Mouse (Mus musculus) forelimb bud, embryonic 11.5 days (tissue): ENCODE measurements around the gene Camk2n1.

Experiments
- DNase-seq: peaks from one replicate; pipeline ENCODE4 v3.0.0-alpha.2; 2012; ENCODE audit warnings: low read depth, low spot score

Camk2n1 gene

DNA sequence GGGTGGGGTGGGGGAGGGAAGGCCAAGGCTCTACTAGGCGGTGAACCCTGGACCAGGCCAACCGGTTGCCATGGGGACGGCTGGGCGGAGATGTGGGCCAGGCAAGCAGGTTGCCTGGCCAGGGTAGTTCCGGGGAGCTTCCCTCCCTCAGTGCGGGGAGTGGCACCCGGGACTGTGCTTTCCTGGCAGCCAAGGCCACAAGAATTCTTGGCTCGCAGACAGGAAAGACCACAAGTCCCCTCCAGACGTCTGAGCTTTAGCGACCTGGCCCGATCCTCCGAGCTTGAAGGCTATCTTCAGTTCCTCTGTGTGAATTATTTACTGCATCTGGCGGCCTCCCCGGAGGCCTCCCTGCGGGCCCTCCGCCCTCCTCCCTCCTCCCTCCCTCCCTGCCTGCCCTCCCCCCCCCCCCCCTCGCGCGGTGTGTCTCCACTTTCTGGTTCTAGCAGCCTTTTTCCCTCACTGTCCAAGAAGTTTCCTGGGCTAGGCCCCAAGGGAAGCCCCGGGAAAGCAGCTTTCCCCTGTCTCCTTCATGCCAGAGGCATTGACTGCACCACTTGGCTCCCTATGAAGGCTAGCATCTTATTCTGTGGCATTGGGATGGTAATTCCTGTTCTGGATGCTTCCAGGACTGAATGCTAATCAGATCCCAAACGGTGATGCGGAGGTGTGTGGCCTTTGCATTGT is 10.7 kb downstream of the Camk2n1 start:
- DNase-seq, result peak; percentile 45

GRCm38 (mm10) chr4:138465446-138465845 is 11.3 kb downstream of the Camk2n1 start:
- DNase-seq, result no peak

DNA sequence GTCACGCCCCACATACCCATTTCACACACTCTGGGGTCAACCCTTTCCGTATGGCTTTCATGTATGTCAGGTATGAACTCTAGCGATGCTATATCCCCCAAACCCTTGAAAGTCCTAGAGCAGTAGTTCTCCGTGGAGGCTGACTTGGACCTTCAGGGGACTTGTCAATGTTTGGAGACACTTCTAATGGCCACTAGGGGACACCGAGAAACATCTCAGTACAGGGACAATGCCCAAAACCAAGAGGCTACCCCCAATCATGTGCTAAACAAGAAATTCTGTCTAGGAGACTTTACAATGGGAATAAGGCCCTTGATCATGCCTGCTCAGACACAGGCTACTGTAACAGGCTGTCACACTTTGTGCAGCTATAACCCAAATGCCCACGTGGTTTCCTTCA is 12.6 kb downstream of the Camk2n1 start:
- DNase-seq, result no peak

- DNase-seq, result no peak
Measured at GRCm38 (mm10) chr4:138467451-138467850, 13.3 kb downstream of the Camk2n1 start.

- no peak for DNase-seq
Measured at GRCm38 (mm10) chr4:138469080-138469479, 15.0 kb downstream of the Camk2n1 start.

- DNase-seq, result no peak
Measured at GRCm38 (mm10) chr4:138471241-138471640, 17.1 kb downstream of the Camk2n1 start.

DNA sequence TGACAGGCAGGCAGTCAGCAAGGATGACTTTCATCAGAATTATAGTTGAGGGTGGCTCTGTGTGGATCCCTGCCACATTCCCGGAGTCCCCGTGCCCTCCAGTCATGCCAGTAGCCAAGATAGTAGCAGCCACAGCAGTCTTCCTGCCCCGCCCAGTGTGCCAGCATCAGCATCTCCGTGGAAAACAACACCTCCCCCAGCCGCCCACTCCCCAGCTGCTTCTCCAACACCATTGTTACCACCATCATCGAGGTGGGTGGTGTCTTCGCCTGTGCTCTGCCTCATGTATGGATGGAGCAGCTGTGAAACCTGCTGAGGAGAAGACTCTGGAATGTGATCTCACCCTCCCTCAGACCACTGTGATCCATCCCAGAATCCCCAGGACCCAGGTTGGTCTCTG is 25.5 kb downstream of the Camk2n1 start:
- DNase-seq, result no peak

DNA sequence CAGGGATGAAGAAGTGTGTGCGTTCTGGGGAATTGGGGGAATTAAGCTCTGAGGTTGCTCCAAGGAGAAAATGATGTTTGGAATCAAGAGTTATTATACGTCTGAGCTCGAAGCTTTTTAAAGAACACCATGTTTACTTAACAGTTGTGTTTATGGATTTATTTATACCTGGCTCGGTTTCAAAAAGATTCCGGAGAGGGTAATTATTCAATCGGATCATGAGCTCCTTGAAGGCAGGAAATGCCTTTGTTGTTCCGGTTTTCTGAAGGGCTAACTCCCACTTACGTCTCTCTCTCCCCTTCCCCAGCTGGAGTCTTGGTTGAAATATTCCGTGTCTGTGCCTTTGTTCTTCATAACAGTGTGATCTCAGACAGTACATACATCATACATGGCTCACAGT is 26.8 kb downstream of the Camk2n1 start:
- DNase-seq, result no peak

DNA sequence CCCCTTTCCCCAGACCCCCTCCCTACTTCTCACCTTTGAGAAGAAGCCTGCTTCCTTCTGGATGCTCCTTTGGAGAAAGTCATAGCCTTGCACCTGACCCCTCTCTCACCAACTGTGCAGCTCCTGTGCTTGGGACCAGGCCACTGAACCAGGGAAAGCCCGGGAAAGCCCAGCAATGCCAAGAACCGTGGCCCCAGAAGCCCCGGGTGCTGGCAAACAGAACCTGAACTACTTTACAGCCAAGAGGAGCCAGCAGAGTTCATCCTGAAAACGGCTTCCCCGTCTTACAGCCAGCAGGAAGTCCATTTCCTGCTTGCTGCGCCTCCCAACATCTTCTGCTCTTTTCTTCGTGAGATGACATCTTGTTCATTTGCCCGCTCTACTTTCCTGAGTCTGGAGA is 28.6 kb downstream of the Camk2n1 start:
- no peak for DNase-seq

DNA sequence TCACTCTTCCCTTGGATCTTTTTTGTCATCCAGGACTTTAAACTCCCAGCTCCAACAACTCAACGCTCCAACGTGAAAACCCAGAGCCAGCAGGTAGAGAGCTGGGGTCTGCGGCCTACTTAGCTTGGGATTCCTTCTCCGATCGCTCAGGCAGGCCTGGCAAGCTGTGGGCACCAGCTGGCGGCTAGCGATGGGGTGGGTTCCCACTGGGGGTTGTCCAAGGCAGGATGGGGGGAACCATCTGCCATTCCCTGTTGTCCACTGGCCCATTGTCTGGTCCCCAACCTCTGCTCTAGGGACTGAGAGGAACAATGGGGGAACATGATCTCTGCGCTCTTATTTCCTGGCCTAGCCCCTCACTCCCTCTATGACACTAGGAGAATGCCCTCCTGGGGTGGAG is 34.1 kb downstream of the Camk2n1 start:
- DNase-seq, result no peak

DNA sequence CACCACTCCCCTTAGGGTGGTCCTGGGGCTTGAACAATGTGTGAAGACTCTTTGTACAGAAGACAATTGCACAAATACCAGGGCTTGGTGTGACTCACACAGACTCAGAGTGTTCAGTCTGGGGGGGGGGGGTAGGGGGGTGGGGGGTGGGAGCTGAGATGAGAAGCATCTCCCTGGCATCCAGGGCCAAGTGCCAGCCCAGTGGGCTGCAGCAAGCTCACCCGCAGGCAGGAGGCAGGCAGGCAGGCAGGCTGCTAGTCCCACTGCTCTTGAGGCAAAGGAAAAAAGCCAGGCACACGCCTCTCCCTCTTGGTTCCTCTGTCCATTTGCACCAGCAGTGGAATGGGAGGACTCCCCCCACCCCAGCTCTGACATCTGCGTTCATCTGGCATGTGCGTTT is 37.0 kb downstream of the Camk2n1 start:
- no peak for DNase-seq

- DNase-seq, result no peak
Measured at GRCm38 (mm10) chr4:138493161-138494001, 39.3 kb downstream of the Camk2n1 start.

DNA sequence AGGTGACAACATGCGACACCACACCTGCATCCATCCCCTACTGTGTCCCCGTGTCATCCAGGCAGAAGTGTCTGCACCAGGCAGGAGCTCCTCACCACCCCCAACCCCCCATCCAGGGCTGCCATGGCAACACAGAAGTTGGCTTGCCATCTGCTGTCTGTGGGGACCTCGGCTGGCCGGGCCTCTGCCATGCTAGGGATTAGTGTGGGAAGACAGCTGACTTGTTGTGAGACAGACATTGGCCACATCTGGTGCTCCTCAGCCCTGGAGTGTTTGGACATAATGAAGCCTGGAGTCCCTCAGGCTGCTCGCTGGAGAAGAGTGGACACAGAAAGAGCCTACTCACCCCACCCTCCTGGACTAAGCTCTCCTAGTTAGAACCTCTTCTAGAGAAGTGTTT is 40.8 kb downstream of the Camk2n1 start:
- peak; percentile 16 for DNase-seq

- DNase-seq, result no peak
Measured at GRCm38 (mm10) chr4:138495775-138496174, 41.7 kb downstream of the Camk2n1 start.

DNA sequence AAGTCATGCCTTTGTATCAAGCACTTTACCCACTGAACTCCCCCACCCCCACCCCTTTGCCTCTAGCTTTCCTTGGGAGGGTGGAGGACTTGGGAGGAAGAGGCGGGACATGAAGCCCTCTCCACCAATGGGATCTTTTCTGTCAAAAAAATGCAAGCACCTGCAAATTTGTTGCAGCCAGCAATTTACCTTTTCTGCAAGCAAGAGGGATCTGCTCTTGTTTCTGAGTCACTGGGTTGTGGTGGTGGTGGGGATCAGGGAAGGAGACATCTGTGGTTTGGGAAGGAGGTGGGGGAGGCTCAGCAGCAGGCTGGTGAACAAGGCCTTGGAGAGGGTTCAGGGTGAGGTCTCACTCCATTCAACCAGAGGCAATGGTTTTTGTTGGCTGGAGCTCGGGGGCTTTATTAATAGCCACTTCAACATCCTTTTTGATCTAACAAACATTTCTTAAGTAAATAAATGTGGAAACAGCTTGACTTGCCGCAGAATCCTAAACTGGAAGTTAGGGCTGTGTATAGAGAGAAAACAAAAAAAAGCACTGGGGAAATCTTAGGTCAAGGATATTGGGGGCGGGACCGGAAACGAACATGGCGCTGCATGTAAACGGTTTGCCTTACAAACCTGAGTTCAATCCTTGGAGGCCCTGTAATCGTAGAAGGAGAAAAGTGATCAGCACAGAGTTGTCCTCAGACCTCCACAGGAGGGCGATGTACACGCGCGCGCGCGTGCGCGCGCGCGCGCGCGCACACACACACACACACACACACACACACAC is 42.8 kb downstream of the Camk2n1 start:
- DNase-seq, result no peak

DNA sequence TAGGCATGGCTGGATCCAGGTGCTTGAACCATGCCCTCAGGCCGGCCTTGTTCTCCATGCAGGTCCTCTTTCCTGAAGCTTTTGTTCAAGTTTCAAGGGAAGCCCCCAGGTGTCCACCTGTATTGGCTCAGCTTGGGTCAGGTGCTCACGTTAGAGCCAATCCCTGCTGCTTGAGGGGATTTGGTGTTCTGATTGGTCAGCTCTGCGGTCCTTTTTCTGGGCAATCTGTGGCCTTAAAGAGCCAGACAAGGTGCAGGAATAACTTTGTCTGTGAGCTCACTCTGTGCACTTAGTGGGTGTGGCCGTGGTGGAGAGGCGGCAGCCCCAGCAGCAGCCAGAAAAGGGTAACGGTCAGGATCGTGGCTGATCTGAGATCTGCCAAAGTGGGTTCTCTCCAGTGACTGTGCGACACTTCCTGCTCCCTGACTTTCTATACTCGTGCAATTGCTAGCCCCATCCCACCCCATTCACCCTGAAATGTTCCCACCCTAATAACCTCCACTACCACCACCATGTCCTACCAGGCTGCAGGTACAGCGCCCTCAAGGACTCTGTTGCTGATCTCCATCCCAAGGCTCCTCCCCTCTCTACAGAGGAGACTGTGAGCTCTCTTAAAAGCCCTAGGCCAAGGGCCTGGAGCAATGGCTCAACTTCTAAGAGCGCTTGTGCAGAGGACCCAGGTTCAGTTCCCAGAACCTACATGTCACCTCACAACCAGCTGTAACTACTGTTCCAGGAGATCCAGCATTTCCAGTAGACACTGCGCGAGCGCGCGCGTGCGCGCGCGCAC is 45.9 kb downstream of the Camk2n1 start:
- DNase-seq, result no peak

- DNase-seq, result no peak
Measured at GRCm38 (mm10) chr4:138501048-138501447, 46.9 kb downstream of the Camk2n1 start.

- DNase-seq, result peak; percentile 28
Measured at GRCm38 (mm10) chr4:138504632-138505101, 50.6 kb downstream of the Camk2n1 start.

- DNase-seq, result peak; percentile 25
Measured at GRCm38 (mm10) chr4:138505171-138505870, 51.2 kb downstream of the Camk2n1 start.

GRCm38 (mm10) chr4:138507903-138508302 is 53.8 kb downstream of the Camk2n1 start:
- no peak for DNase-seq
